Mouse (Mus musculus): ENCODE results near the gene Gm4969. TPM values are rescaled to one million over a fixed set of nuclear protein-coding genes. Genes with fewer than 3 reads are reported as not detected.
A peak's percentile ranks its signal among the peaks of the same experiment; 100 is the strongest.
"Not testable (repeated sequence)": the region's sequence is repeated elsewhere in the genome, so short reads cannot be mapped to it uniquely, and the experiment has no call there.

Gm4969 gene
- total RNA-seq, 2 experiments from 2014 or later: 0.40 to 0.43 TPM

GRCm38 (mm10) chr7:19093537-19094385 lies 24.4 kb downstream of the Gm4969 start:
- peak; percentile 79 to 84 for DNase-seq

- DNase-seq: peak; percentile 67 to 73
Observed at GRCm38 (mm10) chr7:19093174-19093521, 25.0 kb downstream of the Gm4969 start.

- DNase-seq: no peak
Observed at GRCm38 (mm10) chr7:19092381-19093173, 25.6 kb downstream of the Gm4969 start.

GRCm38 (mm10) chr7:19091913-19092312 lies 26.3 kb downstream of the Gm4969 start:
- no peak for DNase-seq

GRCm38 (mm10) chr7:19088813-19089212 lies 29.4 kb downstream of the Gm4969 start:
- peak in 1 of 2 experiments; percentile 36 for DNase-seq

- no peak for DNase-seq
Observed at GRCm38 (mm10) chr7:19086760-19087159, 31.4 kb downstream of the Gm4969 start.

- no peak for DNase-seq
Observed at GRCm38 (mm10) chr7:19086042-19086441, 32.1 kb downstream of the Gm4969 start.

GRCm38 (mm10) chr7:19085495-19085894 lies 32.7 kb downstream of the Gm4969 start:
- DNase-seq: no peak

- no peak for DNase-seq
Observed at GRCm38 (mm10) chr7:19084921-19085473, 33.2 kb downstream of the Gm4969 start.

- DNase-seq: no peak
Observed at GRCm38 (mm10) chr7:19084277-19084771, 33.8 kb downstream of the Gm4969 start.

- no peak for DNase-seq
Observed at GRCm38 (mm10) chr7:19083701-19084100, 34.5 kb downstream of the Gm4969 start, which contains the start of gene Dmpk. TSS of gene Dmpk (plus strand) at chr7:19083849.

GRCm38 (mm10) chr7:19083096-19083495 lies 35.1 kb downstream of the Gm4969 start:
- no peak for DNase-seq

- no peak for DNase-seq
Observed at GRCm38 (mm10) chr7:19082171-19082570, 36.0 kb downstream of the Gm4969 start.

GRCm38 (mm10) chr7:19080451-19080950 lies 37.7 kb downstream of the Gm4969 start:
- no peak for DNase-seq

- DNase-seq: no peak
Observed at GRCm38 (mm10) chr7:19078732-19079131, 39.4 kb downstream of the Gm4969 start.

GRCm38 (mm10) chr7:19077761-19078160 lies 40.4 kb downstream of the Gm4969 start:
- no peak for DNase-seq

- no peak for DNase-seq
Observed at GRCm38 (mm10) chr7:19076586-19076991, 41.6 kb downstream of the Gm4969 start.

- DNase-seq: peak; percentile 96 to 98
Observed at GRCm38 (mm10) chr7:19075723-19076585, 42.2 kb downstream of the Gm4969 start, which contains the start of gene Dmwd. TSS of gene Dmwd (plus strand) at chr7:19076227.

- no peak for DNase-seq
Observed at GRCm38 (mm10) chr7:19075231-19075630, 42.9 kb downstream of the Gm4969 start.

- DNase-seq: no peak
Observed at GRCm38 (mm10) chr7:19074494-19074893, 43.7 kb downstream of the Gm4969 start.

- no peak for DNase-seq
Observed at GRCm38 (mm10) chr7:19073504-19073903, 44.7 kb downstream of the Gm4969 start.

GRCm38 (mm10) chr7:19071024-19071423 lies 47.1 kb downstream of the Gm4969 start:
- DNase-seq: not testable (repeated sequence)
